Mouse (Mus musculus) brain, embryonic 14.5 days (tissue): ENCODE results near the gene Sall1.

ENCODE experiments used
- CTCF ChIP-seq: fragments of 200-500 bp; IDR thresholded peaks from 2 replicates; pipeline ENCODE4 v1.5.1; 2012; ENCODE audit warnings: inconsistent platforms, mild to moderate bottlenecking, moderate library complexity, borderline replicate concordance; ENCODE audit not compliant: insufficient read depth, insufficient read length; ENCODE audit errors: extremely low read depth
- POLR2A ChIP-seq: fragments of 200-500 bp; IDR thresholded peaks from 2 replicates; pipeline ENCODE4 v1.6.1; 2012; ENCODE audit warnings: mild to moderate bottlenecking, inconsistent platforms, borderline replicate concordance; ENCODE audit not compliant: poor library complexity, insufficient read depth, insufficient read length, severe bottlenecking; ENCODE audit errors: extremely low read depth

DNA sequence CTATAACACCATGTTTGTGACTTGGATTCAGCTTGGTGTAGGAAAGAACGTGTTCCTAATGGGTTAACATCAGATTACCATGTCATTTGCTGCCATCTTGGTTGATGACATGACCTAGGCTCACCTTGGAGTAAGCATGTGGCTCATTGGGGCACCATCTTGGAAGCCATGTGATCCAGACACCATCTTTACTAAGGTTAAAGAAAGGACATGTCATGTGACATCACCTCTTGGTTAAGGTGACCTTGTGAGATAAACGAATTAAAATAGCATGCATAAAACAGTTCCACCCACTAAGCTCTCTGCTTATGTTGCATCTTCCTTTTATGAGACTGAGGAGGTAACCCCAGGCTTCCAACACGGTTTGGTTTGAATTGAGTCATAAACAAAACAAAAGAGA, 23.5 kb upstream of the Sall1 start:
- TF ChIP-seq CTCF (no peak), POLR2A (no peak)
